Mouse (Mus musculus) cerebral cortex, adult 2 months (tissue): ENCODE measurements around the gene Gm49354.

Experiments
- WGBS: fragments of 180-500 bp; shearing (Covaris S2); methylation state at CpG from one replicate; pipeline ENCODE4 v1.1.7; 2018; 5-methylcytosine and 5-hydroxymethylcytosine counted together

The Gm49354 gene

GRCm38 (mm10) chr13:59782145-59782544, at the start of gene Gm49354:
Gene Gm49354 (minus strand): TSS chr13:59782245.
- 94% methylated on average over 7 of the region's 7 CpGs for WGBS

DNA sequence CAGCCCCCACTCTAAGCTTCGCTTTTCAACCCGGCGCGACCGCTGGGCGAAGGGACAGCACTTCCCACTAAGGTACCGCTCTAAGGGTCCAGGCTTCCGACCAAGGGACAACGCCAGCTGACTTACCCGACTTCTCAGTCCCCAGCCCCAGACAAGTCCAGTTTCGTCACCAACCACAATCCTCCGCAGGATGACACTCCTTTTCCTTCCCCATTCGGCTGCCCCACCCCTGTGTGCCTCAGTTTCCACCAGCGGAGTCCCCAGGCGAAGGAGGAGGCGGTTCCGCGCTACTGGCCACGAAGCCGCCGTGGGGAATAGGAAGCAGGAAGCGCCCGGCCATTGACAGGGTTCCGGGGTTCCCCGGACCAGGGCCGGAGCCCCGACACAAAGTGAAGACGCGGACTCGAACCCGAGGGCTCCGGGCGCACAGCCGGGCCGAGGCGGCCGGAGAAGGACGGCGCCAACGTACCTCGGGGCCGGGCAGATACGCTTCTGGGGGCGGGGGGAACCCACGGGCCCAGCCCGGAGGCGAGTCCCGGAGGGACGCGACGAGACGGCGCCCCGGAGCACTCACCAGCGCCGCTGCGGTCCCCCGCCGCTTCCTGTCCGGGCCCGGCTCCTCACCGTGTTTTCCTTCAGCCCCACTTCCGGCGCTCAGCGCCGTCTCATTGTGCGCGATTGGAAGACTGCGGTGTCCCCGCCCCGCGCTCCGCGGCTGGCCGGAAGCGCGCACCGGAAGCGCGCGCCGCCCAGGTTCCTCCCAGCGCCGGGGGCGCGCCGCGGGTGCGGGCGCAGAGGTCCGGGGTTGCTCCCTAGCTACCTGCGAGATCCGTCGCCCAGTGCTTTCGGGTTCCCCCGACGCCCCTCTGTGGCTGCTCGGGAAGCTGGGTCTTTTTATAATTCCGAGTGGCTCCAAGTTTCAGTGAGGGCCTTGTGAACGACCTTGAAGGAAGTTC, 40.7 kb upstream of the Gm49354 start, which contains the start of gene Tut7:
Gene Tut7 (minus strand): TSS at position 641 of the 956 bp plus-strand sequence.
- under 1% methylated on average over 98 of the region's 100 CpGs for WGBS

GRCm38 (mm10) chr13:59820836-59821235, 38.8 kb upstream of the Gm49354 start:
- 34% methylated on average over 3 of the region's 3 CpGs for WGBS

- 14% methylated on average over 4 of the region's 4 CpGs for WGBS
Measured at GRCm38 (mm10) chr13:59820114-59820513, 38.1 kb upstream of the Gm49354 start.

DNA sequence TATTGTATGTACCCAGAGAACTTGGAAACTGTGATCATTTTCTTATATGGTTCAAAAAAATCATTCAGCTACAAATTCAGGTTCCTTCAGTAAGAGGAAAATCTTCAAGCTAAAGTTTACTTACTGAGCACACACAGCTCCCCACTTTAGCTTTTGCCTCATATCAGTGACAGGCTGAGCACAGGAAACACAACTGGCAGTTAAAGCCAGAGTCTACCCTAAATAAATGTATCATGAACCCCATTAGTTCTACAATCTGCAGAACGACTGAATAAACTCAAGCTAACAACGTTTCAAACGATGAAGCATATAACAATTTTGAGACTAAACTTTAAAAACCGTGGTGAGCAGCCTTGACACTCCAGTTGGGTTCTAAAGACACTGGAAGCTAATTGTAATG, 35.3 kb upstream of the Gm49354 start:
- WGBS: 80% methylated on average over 4 of the region's 4 CpGs

DNA sequence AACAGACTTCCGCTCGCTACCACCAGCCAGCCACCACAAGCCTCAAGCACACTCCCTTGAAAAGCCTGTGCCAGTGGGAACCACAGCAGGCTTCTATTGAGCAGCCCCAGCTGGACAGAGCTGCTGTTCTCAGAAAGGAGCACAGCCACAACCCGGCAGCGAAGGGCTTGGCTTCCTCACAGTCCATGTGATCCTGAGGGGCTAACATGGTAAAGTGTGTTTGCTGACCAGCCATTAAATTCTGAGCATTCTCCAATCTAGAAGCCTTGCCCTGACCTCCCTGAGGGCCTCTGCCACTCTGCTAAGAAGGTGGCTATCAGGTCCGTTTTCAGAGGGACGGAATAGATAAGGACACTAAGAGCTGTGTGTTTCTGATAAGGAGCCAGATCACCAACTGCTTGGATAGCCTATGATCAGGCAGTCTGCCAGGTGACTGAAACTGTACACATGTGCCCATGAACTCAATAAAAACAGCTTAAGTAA, 32.1 kb upstream of the Gm49354 start:
- WGBS: 73% methylated on average over 6 of the region's 6 CpGs

DNA sequence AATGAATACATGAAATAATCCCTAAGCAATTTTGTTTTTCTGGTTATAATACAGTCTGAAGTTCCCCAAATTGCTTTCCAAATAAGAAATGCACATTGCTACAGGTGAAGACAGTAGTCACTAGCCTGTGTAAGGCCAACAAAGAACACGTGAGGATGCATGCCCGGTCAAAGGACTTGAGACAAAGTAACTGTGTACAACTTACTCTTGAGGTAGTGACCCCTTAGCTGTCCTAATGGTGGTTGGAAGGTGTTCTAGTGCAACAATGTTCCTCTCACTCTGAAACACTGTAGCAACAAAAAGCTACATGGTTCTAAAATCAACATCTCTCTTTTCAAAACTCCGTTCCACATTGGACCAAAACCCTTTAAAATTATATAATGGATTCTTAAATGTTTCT, 29.5 kb upstream of the Gm49354 start:
- 92% methylated on average over 3 of the region's 3 CpGs for WGBS

GRCm38 (mm10) chr13:59801000-59801399, 19.0 kb upstream of the Gm49354 start:
- 63% methylated on average over 6 of the region's 6 CpGs for WGBS

DNA sequence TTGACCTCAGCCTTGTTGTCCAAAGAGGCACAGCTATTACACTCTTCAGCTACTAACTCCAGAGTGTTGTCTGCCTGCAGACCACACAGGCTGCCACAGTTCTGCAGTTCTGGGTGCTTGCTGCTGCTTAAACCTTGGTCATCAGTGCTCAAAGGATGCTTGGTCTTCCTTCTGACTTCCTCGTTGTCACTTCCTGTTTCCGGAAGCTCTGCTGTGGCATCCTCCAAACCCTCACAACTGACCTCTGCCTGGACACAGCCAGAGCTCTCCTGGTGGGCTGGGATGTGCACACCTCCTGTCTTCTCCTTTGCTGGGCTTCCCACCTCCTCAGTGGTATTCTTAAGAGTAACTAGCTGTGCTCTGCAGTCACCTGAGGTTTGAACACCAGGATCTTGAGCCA, 18.0 kb upstream of the Gm49354 start:
- WGBS: 89% methylated on average over 2 of the region's 2 CpGs

GRCm38 (mm10) chr13:59798306-59798705, 16.3 kb upstream of the Gm49354 start:
- 76% methylated on average over 1 of the region's 1 CpGs for WGBS

GRCm38 (mm10) chr13:59796466-59796848, 14.4 kb upstream of the Gm49354 start:
- WGBS: 91% methylated on average over 9 of the region's 9 CpGs

- WGBS: 88% methylated on average over 6 of the region's 6 CpGs
Measured at GRCm38 (mm10) chr13:59795807-59796465, 13.9 kb upstream of the Gm49354 start.

- 97% methylated on average over 1 of the region's 1 CpGs for WGBS
Measured at GRCm38 (mm10) chr13:59794786-59795185, 12.7 kb upstream of the Gm49354 start.

GRCm38 (mm10) chr13:59779744-59780264, 2.2 kb downstream of the Gm49354 start:
- 100% methylated on average over 1 of the region's 1 CpGs for WGBS

DNA sequence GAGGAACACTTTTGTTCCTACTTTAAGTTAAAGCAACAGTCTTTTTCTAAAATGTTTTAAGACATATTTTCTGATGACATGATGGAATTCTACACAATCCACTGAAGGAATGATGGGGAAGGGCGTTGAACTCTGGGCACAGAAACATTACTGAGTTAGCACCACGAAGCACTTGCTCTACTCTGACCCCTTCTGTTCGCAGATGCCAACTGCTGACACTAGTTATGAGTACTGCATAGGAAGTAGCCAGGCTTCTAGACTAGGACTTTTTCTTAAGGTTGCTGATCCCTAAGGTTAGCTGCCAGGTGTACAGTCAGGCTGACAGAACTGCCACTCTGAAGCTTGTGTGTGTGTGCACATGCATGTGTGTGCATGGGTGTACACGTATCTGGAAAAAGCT, 2.8 kb downstream of the Gm49354 start:
- WGBS: 70% methylated on average over 4 of the region's 4 CpGs

DNA sequence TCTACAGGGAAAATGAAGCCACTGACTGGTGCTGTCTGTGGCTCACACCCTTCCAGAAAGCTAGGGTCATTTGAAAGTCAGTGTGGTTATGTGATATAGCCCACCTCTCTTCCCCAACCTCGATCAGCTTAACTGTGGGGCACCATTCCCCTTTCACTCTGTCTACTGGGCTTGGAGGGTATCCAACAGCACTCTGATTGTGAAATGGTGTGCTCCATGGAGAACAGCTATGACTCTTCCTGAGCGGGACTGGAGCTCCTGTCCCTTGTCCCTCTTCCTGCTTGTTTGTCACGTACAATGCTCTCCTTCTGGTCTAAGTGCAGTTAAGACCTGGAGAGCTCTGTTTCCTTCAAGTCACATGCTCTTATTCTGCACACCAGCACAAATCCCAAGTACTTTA, 6.9 kb downstream of the Gm49354 start:
- WGBS: 81% methylated on average over 3 of the region's 3 CpGs

- 7% methylated on average over 9 of the region's 9 CpGs for WGBS
Measured at GRCm38 (mm10) chr13:59771257-59771656, 10.8 kb downstream of the Gm49354 start.

DNA sequence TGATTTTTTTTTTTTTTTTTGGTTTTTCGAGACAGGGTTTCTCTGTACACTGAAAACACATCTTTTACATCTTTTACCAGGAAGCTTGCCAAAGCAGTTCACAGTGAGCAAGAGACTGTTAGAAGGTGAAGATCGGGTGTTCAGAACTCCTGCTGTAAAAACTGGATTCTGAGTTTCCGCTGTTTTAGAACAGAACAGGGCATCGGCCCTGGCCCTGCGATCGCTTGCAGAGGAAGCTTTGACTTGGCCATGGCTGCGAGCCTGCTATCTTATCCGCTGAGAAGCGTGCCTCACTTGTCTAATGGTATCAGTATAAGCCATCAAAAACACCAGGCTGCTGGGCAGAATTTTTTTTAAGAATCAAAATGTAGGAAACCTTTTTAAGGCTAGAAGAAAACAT, 11.2 kb downstream of the Gm49354 start:
- 16% methylated on average over 9 of the region's 9 CpGs for WGBS

DNA sequence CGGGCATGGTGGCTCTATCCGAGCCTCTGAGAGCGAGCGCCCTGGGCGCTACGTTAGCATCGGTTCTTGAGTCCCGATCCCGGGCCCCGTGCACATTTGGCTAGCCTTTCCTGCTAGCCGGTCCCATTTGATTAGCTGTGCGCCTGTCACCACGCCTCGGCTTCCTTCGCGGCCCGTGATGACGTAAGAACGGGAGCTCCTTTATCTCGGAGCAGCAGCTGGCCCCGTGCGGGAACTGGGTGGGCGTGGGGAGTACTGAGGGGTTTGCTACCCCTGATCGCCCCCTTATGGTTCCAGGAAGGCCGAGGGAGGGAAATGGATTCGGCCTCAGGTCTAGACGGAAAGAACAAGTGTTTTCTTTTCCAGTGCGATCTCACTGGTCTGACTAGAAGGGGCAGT, 11.9 kb downstream of the Gm49354 start:
- under 1% methylated on average over 28 of the region's 28 CpGs for WGBS

DNA sequence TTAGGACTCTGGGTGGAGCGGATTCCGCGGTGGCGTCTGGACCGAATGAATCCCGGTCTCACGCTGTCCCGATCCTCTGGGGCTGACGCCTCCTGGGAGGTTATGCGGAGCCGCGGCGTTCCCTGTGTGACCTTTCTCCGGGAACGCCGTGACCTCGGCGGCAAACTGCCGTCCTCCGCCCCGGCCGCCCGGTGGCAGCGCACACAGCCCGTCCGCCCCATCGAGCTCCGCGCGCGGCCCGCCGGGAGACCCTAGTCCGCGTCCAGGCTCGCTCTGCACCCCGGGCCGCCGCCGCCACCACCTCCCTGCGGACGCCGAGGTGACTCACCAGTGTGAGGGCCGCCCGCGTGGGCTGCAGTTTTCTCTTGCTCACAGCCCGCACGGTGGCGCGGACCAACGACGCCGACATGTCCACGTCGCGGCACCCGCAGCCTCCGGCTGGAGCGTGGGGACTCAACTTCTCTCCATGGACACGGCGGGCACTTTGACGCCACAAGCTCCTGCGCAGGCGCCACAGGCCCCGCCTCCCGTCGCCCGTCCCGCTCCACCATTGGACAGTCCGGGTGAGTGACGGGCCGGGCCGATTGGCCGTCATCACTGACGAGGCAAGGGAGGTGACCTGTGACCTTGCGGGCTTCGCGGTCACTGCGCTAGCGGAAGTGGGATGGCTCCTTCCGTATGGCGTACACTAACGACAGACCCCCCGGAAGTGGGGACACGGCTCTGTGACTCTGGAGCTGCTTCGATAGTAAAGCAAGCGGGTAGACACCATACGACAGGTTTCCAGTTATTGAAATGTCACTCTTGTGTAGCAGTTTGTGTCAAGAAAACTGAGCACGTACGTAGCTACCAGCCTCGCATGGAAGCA, 12.5 kb downstream of the Gm49354 start, which contains the start of gene Isca1:
Gene Isca1 (minus strand): TSS at position 515 of the 868 bp plus-strand sequence.
- under 1% methylated on average over 91 of the region's 91 CpGs for WGBS

- WGBS: 15% methylated on average over 13 of the region's 13 CpGs
Measured at GRCm38 (mm10) chr13:59768531-59768930, 13.5 kb downstream of the Gm49354 start.
